Mouse (Mus musculus) midbrain, embryonic 12.5 days (tissue): ENCODE measurements around the gene Xlr5c. TPM values are rescaled to one million over a fixed set of nuclear protein-coding genes. Genes with fewer than 3 reads are reported as not detected.
"Not testable (repeated sequence)": the region's sequence is repeated elsewhere in the genome, so short reads cannot be mapped to it uniquely, and the experiment has no call there.

ENCODE experiments used
- ATAC-seq: fragments of 200-750 bp; cut with Nextera tagmentation; 2 replicates; pipeline ENCODE4 v1.8.0; 2017; ENCODE audit warnings: low read depth, moderate TSS enrichment, moderate library complexity; ENCODE audit not compliant: low FRiP score
- H3K27ac ChIP-seq: fragments of 300-500 bp; sonication (generic); replicated peaks from 2 replicates; pipeline ENCODE4 v1.5.1; 2016; ENCODE audit warnings: mild to moderate bottlenecking
- H3K27me3 ChIP-seq: fragments of 300-500 bp; sonication (generic); 2 replicates; pipeline ENCODE4 v1.6.1; 2016; ENCODE audit warnings: mild to moderate bottlenecking
- H3K36me3 ChIP-seq: fragments of 300-500 bp; sonication (generic); 2 replicates; pipeline ENCODE4 v1.6.1; 2016
- H3K4me1 ChIP-seq: fragments of 300-500 bp; sonication (generic); 2 replicates; pipeline ENCODE4 v1.6.1; 2016
- H3K4me2 ChIP-seq: fragments of 300-500 bp; sonication (generic); replicated peaks from 2 replicates; pipeline ENCODE4 v1.6.1; 2016; ENCODE audit warnings: mild to moderate bottlenecking, moderate library complexity
- H3K4me3 ChIP-seq: fragments of 300-500 bp; sonication (generic); 2 replicates; pipeline ENCODE4 v1.5.1; 2016; ENCODE audit warnings: mild to moderate bottlenecking
- H3K9ac ChIP-seq: fragments of 300-500 bp; sonication (generic); replicated peaks from 2 replicates; pipeline ENCODE4 v1.6.1; 2016; ENCODE audit warnings: mild to moderate bottlenecking, moderate library complexity
- H3K9me3 ChIP-seq: fragments of 300-500 bp; sonication (generic); 2 replicates; pipeline ENCODE4 v1.6.1; 2016; ENCODE audit warnings: mild to moderate bottlenecking
- WGBS: fragments of 180-500 bp; shearing (Covaris S2); methylation state at CpG from one replicate; pipeline ENCODE4 v1.1.7; 2016; 5-methylcytosine and 5-hydroxymethylcytosine counted together
- polyA plus RNA-seq: library from polyadenylated mRNA; unstranded; fragments of >200 nt; fragmentation: Nextera tagmentation; extraction: Ambion mirVana; gene quantifications from 2 replicates; pipeline ENCODE4 v1.2.1, GENCODE M21; 2016

Xlr5c gene
- polyA plus RNA-seq, 1 experiment from 2014 or later: not detected

DNA sequence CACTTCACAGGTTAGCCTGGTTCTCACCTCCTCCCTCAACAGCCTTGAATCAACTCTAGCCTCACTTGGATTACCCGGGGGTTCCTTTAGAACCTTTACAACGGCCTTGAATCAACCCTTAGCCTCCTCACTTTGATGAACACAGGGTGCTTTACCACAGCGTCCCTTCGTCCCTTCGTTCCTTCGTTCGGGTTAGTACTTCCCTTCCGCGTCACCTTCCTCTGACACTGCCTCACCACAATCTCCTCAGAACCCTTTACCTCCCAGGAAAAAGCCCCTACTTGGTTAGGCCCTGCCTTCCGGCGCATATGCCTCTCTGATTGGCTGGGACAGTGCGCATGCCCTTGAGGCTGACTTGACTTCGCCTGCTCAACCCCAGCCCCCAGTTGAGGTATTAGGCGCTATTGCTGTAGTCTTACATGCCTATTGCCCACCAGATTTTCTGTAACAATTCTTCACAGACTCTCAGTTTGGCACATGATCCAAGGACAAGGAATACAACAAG lies 49.9 kb downstream of the Xlr5c start, which contains the start of gene Xlr4c:
TSS of gene Xlr4c (minus strand) at position 310 of the 505 bp plus-strand sequence.
- WGBS: 85% methylated on average over 14 of the region's 14 CpGs
- not testable (repeated sequence) for H3K27me3 ChIP-seq, H3K27ac ChIP-seq, H3K9me3 ChIP-seq, H3K4me1 ChIP-seq, H3K9ac ChIP-seq, H3K4me3 ChIP-seq, ATAC-seq, H3K4me2 ChIP-seq, H3K36me3 ChIP-seq

Other genes with a start within 250 kb of the Xlr5c start
- 1.1 TPM in 2 replicates for gene Pnma3, start 228.2 kb downstream of the Xlr5c start, polyA plus RNA-seq
- 0.55 and 0.58 TPM in 2 replicates for gene Xlr4a, start 210.5 kb downstream of the Xlr5c start, polyA plus RNA-seq
- gene Xlr3a, start 195.9 kb downstream of the Xlr5c start, polyA plus RNA-seq: 3.5 and 4.0 TPM in 2 replicates
- gene Gm14685, start 175.9 kb downstream of the Xlr5c start, polyA plus RNA-seq: 0.29 and 0.73 TPM in 2 replicates
- gene Xlr5b, start 144.2 kb downstream of the Xlr5c start, polyA plus RNA-seq: not detected in 2 replicates
- 0.34 and 0.40 TPM in 2 replicates for gene DXBay18, start 143.5 kb downstream of the Xlr5c start, polyA plus RNA-seq
- gene Spin2d, start 116.0 kb downstream of the Xlr5c start, polyA plus RNA-seq: not detected in 2 replicates
- gene Xlr3b, start 100.8 kb downstream of the Xlr5c start, polyA plus RNA-seq: 14.1 and 16.1 TPM in 2 replicates
- gene Xlr4b, start 78.6 kb downstream of the Xlr5c start, polyA plus RNA-seq: 0.43 and 0.70 TPM in 2 replicates
- 23.1 and 23.2 TPM in 2 replicates for gene F8a, start 64.7 kb downstream of the Xlr5c start, polyA plus RNA-seq
- gene Xlr4c, start 49.8 kb downstream of the Xlr5c start, polyA plus RNA-seq: not detected in 2 replicates
- 0.37 TPM in 1 of 2 replicates, not detected in the other for gene Xlr3c, start 27.6 kb downstream of the Xlr5c start, polyA plus RNA-seq
- 0.14 and 0.16 TPM in 2 replicates for gene Xlr5a, start within 50 bp of the Xlr5c start, polyA plus RNA-seq
- gene Gm45015, start 43.9 kb upstream of the Xlr5c start, polyA plus RNA-seq: not detected in 2 replicates
- 18.6 and 19.1 TPM in 2 replicates for gene Zfp275, start 49.6 kb upstream of the Xlr5c start, polyA plus RNA-seq
- not detected in 2 replicates for gene Gm18336, start 105.8 kb upstream of the Xlr5c start, polyA plus RNA-seq
- gene Zfp92, start 118.1 kb upstream of the Xlr5c start, polyA plus RNA-seq: 0.18 and 0.22 TPM in 2 replicates
- not detected in 2 replicates for gene Trex2, start 142.4 kb upstream of the Xlr5c start, polyA plus RNA-seq
- 62.7 and 69.6 TPM in 2 replicates for gene Haus7, start 166.1 kb upstream of the Xlr5c start, polyA plus RNA-seq
- 36.2 and 43.1 TPM in 2 replicates for gene Bgn, start 190.6 kb upstream of the Xlr5c start, polyA plus RNA-seq
- gene Atp2b3, start 210.1 kb upstream of the Xlr5c start, polyA plus RNA-seq: 0.94 and 0.99 TPM in 2 replicates